Mouse (Mus musculus) gastrocnemius, adult 8-10 months (tissue): ENCODE data around the gene Tcf20. TPM values are rescaled to one million over a fixed set of nuclear protein-coding genes. Genes with fewer than 3 reads are reported as not detected.

ENCODE experiments used
- microRNA-seq: library from miRNA; unstranded; fragments of <30 nt; microRNA quantifications from one replicate; pipeline ENCODE4 v1.2.0, GENCODE M21; 2022
- total RNA-seq, 4 experiments: library from RNA; stranded (reverse); gene quantifications; 2 replicates each; pipeline ENCODE4 v1.2.4; 2022

Tcf20 gene
- total RNA-seq, 4 experiments from 2014 or later: 28.0 to 36.3 (median 32.1) TPM

Small RNA genes within 50 kb of the gene (microRNA-seq; reads per million reads assigned to microRNA genes)
- gene Gm27618 (not detected), gene Mir3080 (not detected)

Other genes starting within 250 kb of the Tcf20 start
- gene Cyp2d40, start 223.7 kb downstream of the Tcf20 start, total RNA-seq: not detected
- 1 to 10 TPM in 1 of 4 experiments, not detected in 3; 1.3 TPM for gene Cyp2d26, start 193.6 kb downstream of the Tcf20 start, total RNA-seq
- under 1 TPM; 0.12 to 0.43 (median 0.28) TPM for gene Nfam1, start 45.4 kb upstream of the Tcf20 start, total RNA-seq
- gene Serhl, start 101.6 kb upstream of the Tcf20 start, total RNA-seq: 10 to 100 TPM; 19.2 to 30.2 (median 25.4) TPM
- gene Rrp7a, start 134.9 kb upstream of the Tcf20 start, total RNA-seq: 10 to 100 TPM; 32.9 to 48.0 (median 41.8) TPM
- 10 to 100 TPM; 12.3 to 18.1 (median 16.9) TPM for gene Poldip3, start 161.5 kb upstream of the Tcf20 start, total RNA-seq
- gene Cyb5r3, start 184.7 kb upstream of the Tcf20 start, total RNA-seq: 10 to 100 TPM; 40.7 to 56.5 (median 45.0) TPM